Mouse (Mus musculus): Measurements from ENCODE around the gene Cyp4f39.
A peak's percentile ranks its signal among the peaks of the same experiment; 100 is the strongest.
"Not testable (repeated sequence)": the region's sequence is repeated elsewhere in the genome, so short reads cannot be mapped to it uniquely, and the experiment has no call there.

The Cyp4f39 gene

DNA sequence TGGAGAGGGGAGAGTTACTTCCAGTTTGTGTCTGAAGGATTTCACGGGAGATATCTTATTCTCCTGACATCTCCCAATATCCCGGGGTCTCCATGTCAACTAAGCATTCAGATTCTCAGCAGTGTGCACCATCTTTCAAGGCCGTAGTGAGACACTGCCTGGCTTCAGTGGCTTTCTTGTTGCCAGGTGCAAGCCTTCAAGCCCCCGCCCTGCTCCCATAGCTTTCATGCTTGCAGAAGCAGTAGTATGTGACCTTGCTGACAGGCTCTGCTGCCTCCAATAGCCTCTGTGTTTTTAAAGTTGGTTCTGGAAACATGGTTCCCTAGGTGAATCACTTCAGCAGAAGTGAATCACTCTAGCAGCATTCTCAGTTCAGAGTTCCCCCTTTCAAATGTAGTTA, 79.8 kb downstream of the Cyp4f39 start:
- DNase-seq = not testable (repeated sequence)

DNA sequence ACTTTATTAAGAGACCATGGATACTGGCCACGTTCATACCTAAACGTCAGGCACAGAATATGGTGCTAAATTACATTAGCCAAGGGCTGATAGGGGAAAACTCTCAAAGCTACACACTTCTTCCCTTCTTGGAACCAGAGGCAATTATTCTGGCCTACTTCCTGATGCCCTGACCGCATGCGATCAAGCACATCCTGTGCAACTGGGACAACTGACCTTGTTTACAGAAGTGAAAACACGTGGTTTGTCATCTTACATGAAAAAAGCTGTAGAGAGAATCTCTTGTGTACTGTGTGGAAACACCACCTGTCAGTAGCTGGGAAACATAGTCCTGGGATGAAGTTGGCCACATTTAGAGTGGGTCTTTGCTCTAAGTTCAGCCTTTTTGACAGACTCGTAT, 81.5 kb downstream of the Cyp4f39 start:
- no peak for DNase-seq

DNA sequence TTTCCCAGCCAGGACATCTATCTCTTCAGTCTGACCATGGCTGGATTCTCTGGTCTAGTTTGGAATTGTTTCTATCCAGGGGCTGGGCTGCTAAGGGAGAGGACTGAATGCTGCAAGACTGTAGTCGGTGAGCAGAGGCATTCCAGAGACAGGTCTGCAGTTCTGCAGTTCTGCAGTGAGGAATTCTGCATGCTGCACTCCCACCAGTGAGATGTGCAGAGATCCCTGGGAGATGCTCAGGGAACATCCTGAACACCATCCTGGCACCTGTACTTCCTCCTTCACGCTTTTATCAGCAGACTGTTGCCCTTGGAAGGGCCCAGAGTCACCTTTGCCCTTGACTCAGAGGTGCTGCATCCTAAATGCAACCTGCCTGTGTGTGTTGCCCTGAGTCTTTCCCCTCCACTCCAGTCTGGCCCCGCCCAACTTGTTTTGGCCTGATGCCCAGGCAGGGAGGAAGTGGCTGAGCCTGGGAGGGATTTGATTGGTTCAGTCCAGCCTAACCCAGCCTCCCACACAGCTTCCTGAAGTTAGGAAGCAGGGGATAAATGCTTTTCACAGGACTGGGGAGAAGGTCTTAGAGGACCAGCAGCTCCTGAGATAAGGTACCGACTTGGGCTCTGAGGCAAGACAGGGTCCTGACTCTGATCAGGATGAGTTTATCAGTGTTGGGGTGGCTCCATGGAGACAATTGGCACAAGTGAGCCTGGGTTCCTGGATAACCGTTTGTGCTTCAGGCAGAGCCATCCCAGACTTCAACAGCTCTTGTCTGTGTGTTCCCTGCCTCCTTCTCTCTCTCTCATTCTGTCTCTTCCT, 83.7 kb downstream of the Cyp4f39 start, which contains the start of gene Cyp4f16:
TSS of gene Cyp4f16 (plus strand) at position 508 of the 816 bp plus-strand sequence.
- DNase-seq = peak; percentile 81

DNA sequence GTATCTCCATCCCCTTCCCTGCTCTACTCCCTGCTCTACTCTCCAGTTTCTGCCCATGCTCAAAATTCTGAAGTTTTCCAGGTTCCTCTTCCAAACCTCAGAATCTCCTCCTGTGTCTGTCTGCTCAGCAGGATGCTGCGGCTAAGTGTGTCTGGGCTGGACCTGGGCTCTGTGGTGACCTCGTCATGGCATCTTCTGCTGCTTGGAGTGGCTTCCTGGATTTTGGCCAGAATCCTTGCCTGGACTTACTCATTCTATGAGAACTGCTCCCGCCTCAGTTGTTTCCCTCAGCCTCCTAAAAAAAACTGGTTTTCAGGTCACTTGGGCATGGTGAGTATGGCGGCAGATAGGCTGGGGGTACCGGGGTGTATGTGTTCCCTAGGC, 84.3 kb downstream of the Cyp4f39 start:
- DNase-seq = no peak
